8 mouse cellular contexts compared by ENCODE assay signal in genomic region chr7:67646131-67646530, GRCm38 (mm10). TPM values are rescaled to one million over a fixed set of nuclear protein-coding genes. Genes with fewer than 3 reads are reported as not detected.
A peak's percentile ranks its signal among the peaks of the same experiment; 100 is the strongest.
DNase-seq lines count a peak whose midpoint lies in the region; ATAC-seq and TF ChIP-seq lines count a peak whose summit lies in the region.

No protein-coding gene starts in this region.

- H3K4me3 ChIP-seq in kidney, embryonic 15.5 days (replicated peaks), result peak overlapping the region; percentile 67
- peak overlapping the region; percentile 64 for H3K4me3 ChIP-seq in hindbrain, embryonic 12.5 days
- peak overlapping the region; percentile 72 for H3K4me3 ChIP-seq in midbrain, embryonic 13.5 days (replicated peaks)

- no peaks in the 10 kb centered on the region for H3K27me3 ChIP-seq in kidney, embryonic 15.5 days
- no peaks in the 10 kb centered on the region for H3K27me3 ChIP-seq in hindbrain, embryonic 12.5 days
- no peaks in the 10 kb centered on the region for H3K27me3 ChIP-seq in midbrain, embryonic 13.5 days

- H3K4me2 ChIP-seq in kidney, embryonic 15.5 days, result peak overlapping the region; percentile 70
- H3K4me2 ChIP-seq in hindbrain, embryonic 12.5 days (replicated peaks), result peak overlapping the region; percentile 75
- H3K4me2 ChIP-seq in midbrain, embryonic 13.5 days (replicated peaks), result peak overlapping the region; percentile 75

- 6% methylated on average over 6 of the region's 6 CpGs for WGBS in kidney, embryonic 15.5 days
- 7% methylated on average over 6 of the region's 6 CpGs for WGBS in hindbrain, embryonic 12.5 days
- 3% methylated on average over 6 of the region's 6 CpGs for WGBS in midbrain, embryonic 13.5 days

- no peak for TF ChIP-seq POLR2A in brain, embryonic 14.5 days (IDR thresholded peaks at IDR 0.05; ENCODE audit: borderline replicate concordance, extremely low read depth, insufficient read depth, insufficient read length, poor library complexity, severe bottlenecking)

- intact Hi-C loops in left cerebral cortex, postnatal 10 days (cut with DNase I), result no loop called here

- peak overlapping the region; percentile 91 for H3K27ac ChIP-seq in kidney, embryonic 15.5 days
- H3K27ac ChIP-seq in hindbrain, embryonic 12.5 days, result peak overlapping the region; percentile 92
- H3K27ac ChIP-seq in midbrain, embryonic 13.5 days, result peak overlapping the region; percentile 90

- peak overlapping the region; percentile 74 for H3K9ac ChIP-seq in kidney, embryonic 15.5 days
- H3K9ac ChIP-seq in hindbrain, embryonic 12.5 days, result peak overlapping the region; percentile 79
- H3K9ac ChIP-seq in midbrain, embryonic 13.5 days (replicated peaks), result peak overlapping the region; percentile 85

- no peak for TF ChIP-seq CTCF in brain, embryonic 14.5 days (IDR thresholded peaks at IDR 0.05; ENCODE audit: borderline replicate concordance, extremely low read depth, insufficient read depth, insufficient read length)

- no peak for DNase-seq in kidney, adult 18-20 months
- DNase-seq in brain, embryonic 14.5 days (ENCODE audit: low read depth), result peak; percentile 17
- DNase-seq in left cerebral cortex, postnatal 10 days (ENCODE audit: extremely low spot score in 1 of 2, low spot score in 2 of 2), result no peak
- DNase-seq in testis, postnatal 14 days (ENCODE audit: low spot score), result no peak
- DNase-seq in kidney, postnatal 36 days, result no peak

- peaks cover 35% of the 10 kb centered on the region for H3K4me1 ChIP-seq in kidney, embryonic 15.5 days
- peaks cover 28% of the 10 kb centered on the region for H3K4me1 ChIP-seq in hindbrain, embryonic 12.5 days
- H3K4me1 ChIP-seq in midbrain, embryonic 13.5 days (replicated peaks), result peaks cover 43% of the 10 kb centered on the region

- H3K36me3 ChIP-seq in kidney, embryonic 15.5 days, result no peaks in the 10 kb centered on the region
- no peaks in the 10 kb centered on the region for H3K36me3 ChIP-seq in hindbrain, embryonic 12.5 days
- H3K36me3 ChIP-seq in midbrain, embryonic 13.5 days, result no peaks in the 10 kb centered on the region

- ATAC-seq in kidney, embryonic 15.5 days (replicated peaks; ENCODE audit: low FRiP score), result no peak
- ATAC-seq in hindbrain, embryonic 12.5 days (ENCODE audit: low FRiP score), result no peak
- ATAC-seq in midbrain, embryonic 13.5 days, result no peak

- no peaks in the 10 kb centered on the region for H3K9me3 ChIP-seq in kidney, embryonic 15.5 days (replicated peaks)
- no peaks in the 10 kb centered on the region for H3K9me3 ChIP-seq in hindbrain, embryonic 12.5 days (replicated peaks)
- H3K9me3 ChIP-seq in midbrain, embryonic 13.5 days, result no peaks in the 10 kb centered on the region

RNA-seq across cellular contexts. Expression of gene Lrrc28, which starts 1.1 kb away (rescaled TPM):
- 15.3 and 15.7 TPM in 2 replicates for polyA plus RNA-seq in kidney, embryonic 15.5 days (2015; fragmentation: Nextera tagmentation; extraction: Ambion mirVana)
- polyA plus RNA-seq in brain, embryonic 14.5 days (2012; rRNA removed), result 44.7 and 58.3 TPM in 2 replicates
- polyA plus RNA-seq in hindbrain, embryonic 12.5 days (2016; fragmentation: Nextera tagmentation; extraction: Ambion mirVana), result 31.3 and 33.8 TPM in 2 replicates
- polyA plus RNA-seq in midbrain, embryonic 13.5 days (2015; fragmentation: Nextera tagmentation; extraction: Ambion mirVana), result 33.3 and 34.4 TPM in 2 replicates
- 10 to 100 TPM; 38.4 to 43.5 TPM for total RNA-seq in left cerebral cortex, postnatal 10 days (2021)

RNA-seq across cellular contexts. Expression of gene Ttc23, which starts 1.1 kb away (rescaled TPM):
- 30.4 and 33.1 TPM in 2 replicates for polyA plus RNA-seq in kidney, embryonic 15.5 days (2015; fragmentation: Nextera tagmentation; extraction: Ambion mirVana)
- polyA plus RNA-seq in brain, embryonic 14.5 days (2012; rRNA removed), result 11.9 and 12.4 TPM in 2 replicates
- polyA plus RNA-seq in hindbrain, embryonic 12.5 days (2016; fragmentation: Nextera tagmentation; extraction: Ambion mirVana), result 31.6 and 33.1 TPM in 2 replicates
- polyA plus RNA-seq in midbrain, embryonic 13.5 days (2015; fragmentation: Nextera tagmentation; extraction: Ambion mirVana), result 13.3 and 16.6 TPM in 2 replicates
- 1 to 10 TPM; 9.0 TPM for total RNA-seq in left cerebral cortex, postnatal 10 days (2021)
